Mouse (Mus musculus): ENCODE results near the gene Fbrsl1. TPM values are rescaled to one million over a fixed set of nuclear protein-coding genes. Genes with fewer than 3 reads are reported as not detected.

Gene Fbrsl1
- polyA plus RNA-seq, 1 experiment, result 11.5 TPM

DNA sequence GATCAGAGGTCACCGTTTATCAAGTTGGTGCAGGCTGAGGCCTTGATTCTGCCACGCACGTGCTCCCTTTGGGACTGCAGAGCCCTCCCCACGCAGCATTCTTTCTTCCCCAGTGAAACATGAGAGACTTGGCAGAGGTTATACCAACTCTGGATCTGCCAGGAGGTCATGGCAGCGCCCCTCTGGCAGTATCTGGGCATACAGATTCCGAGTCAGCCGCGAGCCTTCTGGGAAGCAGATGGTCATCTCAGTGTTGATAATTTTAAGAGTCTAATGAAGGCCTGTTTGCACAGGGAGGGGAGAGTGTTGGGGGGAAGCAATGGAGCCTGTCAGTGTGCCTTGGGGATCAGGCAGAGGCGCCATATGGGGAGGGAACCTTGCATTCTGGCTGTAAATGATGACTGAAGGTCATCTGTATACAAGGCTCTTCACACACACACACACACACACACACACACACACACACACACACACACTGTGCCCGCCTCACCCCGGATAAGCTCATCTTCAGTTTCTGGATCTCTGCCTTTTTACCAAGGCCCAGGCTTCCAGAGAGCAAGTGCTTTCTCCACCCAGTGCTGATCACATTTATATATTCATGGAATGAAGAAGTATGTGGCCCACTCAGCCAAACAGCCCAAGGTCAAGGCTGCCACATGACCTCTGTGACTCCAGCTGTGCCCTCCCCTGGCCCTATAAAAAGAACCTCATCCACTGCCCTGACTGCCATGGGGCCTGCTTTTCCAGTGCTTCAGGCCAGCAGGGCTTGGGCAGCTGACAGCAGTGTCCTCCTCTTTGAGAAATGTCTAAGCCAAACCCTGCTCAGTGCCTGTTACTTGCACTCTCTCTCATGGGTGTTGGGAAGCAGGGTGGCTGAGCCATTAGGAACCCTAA lies 18.5 kb upstream of the Fbrsl1 start:
- no peaks in the 10 kb centered on the region for H3K9me3 ChIP-seq (ENCODE audit: control insufficient read depth, low read length)
- TF ChIP-seq GATA1 (IDR thresholded peaks at IDR 0.05; ENCODE audit: low read length) (no peak), TAL1 (IDR thresholded peaks at IDR 0.05; ENCODE audit: low read length) (no peak)
- H3K4me3 ChIP-seq (replicated peaks), result no peak overlapping the region
- H3K36me3 ChIP-seq (ENCODE audit: control insufficient read depth), result no peaks in the 10 kb centered on the region
- H3K4me1 ChIP-seq (ENCODE audit: control insufficient read depth), result no peaks in the 10 kb centered on the region
- no peaks in the 10 kb centered on the region; the same call in 1 of the 2 replicates for H3K27me3 ChIP-seq (ENCODE audit: control insufficient read depth)

DNA sequence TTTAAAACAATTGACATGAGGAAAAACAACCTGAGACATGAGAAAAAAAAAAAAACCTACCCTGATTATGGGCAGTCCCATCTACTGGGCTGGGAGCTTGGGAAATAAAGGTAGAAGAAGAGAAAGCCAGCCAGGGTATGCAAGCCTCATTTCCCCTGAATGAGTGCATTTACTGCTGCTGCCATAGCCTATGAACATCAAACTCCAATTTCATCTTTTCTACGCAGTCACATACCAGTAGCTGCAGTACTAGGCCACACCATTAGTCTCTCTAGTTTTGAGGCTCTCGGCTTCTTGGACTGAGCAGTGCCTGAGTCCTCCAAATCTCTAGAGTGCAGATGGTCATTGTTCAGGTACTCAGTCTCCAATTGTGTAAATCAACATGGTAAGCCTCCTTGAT lies 14.3 kb upstream of the Fbrsl1 start:
- Histone ChIP-seq H3K9me3 (ENCODE audit: control insufficient read depth, low read length) (no peaks in the 10 kb centered on the region), H3K27me3 (ENCODE audit: control insufficient read depth) (no peaks in the 10 kb centered on the region; the same call in 1 of the 2 replicates), H3K4me1 (ENCODE audit: control insufficient read depth) (no peaks in the 10 kb centered on the region), H3K4me3 (replicated peaks) (no peak overlapping the region), H3K36me3 (ENCODE audit: control insufficient read depth) (no peaks in the 10 kb centered on the region)
- TF ChIP-seq TAL1 (IDR thresholded peaks at IDR 0.05; ENCODE audit: low read length) (no peak), GATA1 (IDR thresholded peaks at IDR 0.05; ENCODE audit: low read length) (no peak)

GRCm38 (mm10) chr5:110458936-110459335 lies 10.6 kb upstream of the Fbrsl1 start:
- no peaks in the 10 kb centered on the region for H3K9me3 ChIP-seq (ENCODE audit: control insufficient read depth, low read length)
- no peak for TF ChIP-seq TAL1 (IDR thresholded peaks at IDR 0.05; ENCODE audit: low read length)
- H3K27me3 ChIP-seq (ENCODE audit: control insufficient read depth), result no peaks in the 10 kb centered on the region; the same call in 1 of the 2 replicates
- no peaks in the 10 kb centered on the region for H3K4me1 ChIP-seq (ENCODE audit: control insufficient read depth)
- H3K4me3 ChIP-seq (replicated peaks), result no peak overlapping the region
- H3K36me3 ChIP-seq (ENCODE audit: control insufficient read depth), result no peaks in the 10 kb centered on the region

DNA sequence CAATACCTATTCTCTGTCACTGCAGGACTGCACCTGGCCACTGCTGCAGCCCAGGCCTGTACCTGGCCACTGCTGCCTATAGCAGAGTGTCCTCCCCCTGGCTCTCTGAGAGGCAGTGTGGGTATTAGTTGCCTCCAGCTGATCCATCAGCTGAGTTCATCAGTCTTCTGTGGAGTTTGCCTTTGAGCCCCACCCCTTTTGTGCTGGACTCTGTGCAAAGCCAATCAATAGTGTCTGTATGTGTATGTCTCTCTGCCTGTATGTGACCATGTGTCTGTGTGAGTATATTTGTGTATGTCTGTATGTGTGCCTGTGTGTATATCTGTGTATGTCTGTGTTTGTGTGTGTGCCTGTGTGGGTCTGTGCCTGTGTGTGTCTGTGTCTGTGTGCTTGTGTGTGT lies 7.0 kb upstream of the Fbrsl1 start:
- Histone ChIP-seq H3K36me3 (ENCODE audit: control insufficient read depth) (no peaks in the 10 kb centered on the region), H3K9me3 (ENCODE audit: control insufficient read depth, low read length) (no peaks in the 10 kb centered on the region), H3K4me1 (ENCODE audit: control insufficient read depth) (no peaks in the 10 kb centered on the region), H3K4me3 (replicated peaks) (no peak overlapping the region), H3K27me3 (ENCODE audit: control insufficient read depth) (no peaks in the 10 kb centered on the region)
- TF ChIP-seq TAL1 (IDR thresholded peaks at IDR 0.05; ENCODE audit: low read length) (no peak), GATA1 (IDR thresholded peaks at IDR 0.05; ENCODE audit: low read length) (no peak)

DNA sequence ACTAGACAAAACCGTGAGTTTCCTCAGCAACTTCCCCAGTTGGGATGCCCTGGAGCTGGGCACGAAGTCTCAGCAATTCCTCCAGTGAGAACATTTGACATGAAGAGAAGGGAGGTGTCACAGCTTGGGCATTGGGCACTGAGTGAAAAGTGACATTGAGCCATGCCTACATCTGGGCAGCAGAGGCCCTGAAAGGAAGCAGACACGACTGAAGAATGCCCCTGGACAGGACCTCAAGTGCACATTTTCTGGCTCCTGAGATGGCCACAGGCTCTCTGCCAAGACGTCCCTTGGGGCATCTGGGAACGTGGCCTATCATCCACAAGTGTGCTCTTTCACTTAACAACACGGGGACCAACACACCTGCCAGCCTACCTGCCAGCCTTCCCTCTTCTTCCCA lies 991 bp upstream of the Fbrsl1 start:
- Histone ChIP-seq H3K27me3 (ENCODE audit: control insufficient read depth) (peaks cover 2% of the 10 kb centered on the region; the same call in 1 of the 2 replicates), H3K4me3 (replicated peaks) (peak overlapping the region; percentile 99), H3K36me3 (ENCODE audit: control insufficient read depth) (peaks cover 15% of the 10 kb centered on the region), H3K9me3 (ENCODE audit: control insufficient read depth, low read length) (no peaks in the 10 kb centered on the region), H3K4me1 (ENCODE audit: control insufficient read depth) (peaks cover 45% of the 10 kb centered on the region)
- TF ChIP-seq GATA1 (IDR thresholded peaks at IDR 0.05; ENCODE audit: low read length) (no peak), TAL1 (IDR thresholded peaks at IDR 0.05; ENCODE audit: low read length) (no peak)

- no peak for TF ChIP-seq GATA1 (IDR thresholded peaks at IDR 0.05; ENCODE audit: low read length)
- no peak for TF ChIP-seq TAL1 (IDR thresholded peaks at IDR 0.05; ENCODE audit: low read length)
Measured at GRCm38 (mm10) chr5:110447720-110448435, 425 bp downstream of the Fbrsl1 start.

GRCm38 (mm10) chr5:110444509-110444908 lies 3.8 kb downstream of the Fbrsl1 start:
- H3K4me1 ChIP-seq (ENCODE audit: control insufficient read depth), result peaks cover 57% of the 10 kb centered on the region
- no peaks in the 10 kb centered on the region for H3K9me3 ChIP-seq (ENCODE audit: control insufficient read depth, low read length)
- H3K27me3 ChIP-seq (ENCODE audit: control insufficient read depth), result peaks cover 2% of the 10 kb centered on the region; the same call in 1 of the 2 replicates
- no peak overlapping the region for H3K4me3 ChIP-seq (replicated peaks)
- H3K36me3 ChIP-seq (ENCODE audit: control insufficient read depth), result peaks cover 43% of the 10 kb centered on the region
- TF ChIP-seq GATA1 (IDR thresholded peaks at IDR 0.05; ENCODE audit: low read length) (no peak), TAL1 (IDR thresholded peaks at IDR 0.05; ENCODE audit: low read length) (no peak)

More at GRCm38 (mm10) chr5:110447720-110448435, 425 bp downstream of the Fbrsl1 start:
- Histone ChIP-seq H3K4me1 (ENCODE audit: control insufficient read depth) (peaks cover 53% of the 10 kb centered on the region), H3K27me3 (ENCODE audit: control insufficient read depth) (peaks cover 2% of the 10 kb centered on the region; the same call in 1 of the 2 replicates), H3K36me3 (ENCODE audit: control insufficient read depth) (peaks cover 25% of the 10 kb centered on the region), H3K4me3 (replicated peaks) (peak overlapping the region; percentile 99), H3K9me3 (ENCODE audit: control insufficient read depth, low read length) (no peaks in the 10 kb centered on the region)

DNA sequence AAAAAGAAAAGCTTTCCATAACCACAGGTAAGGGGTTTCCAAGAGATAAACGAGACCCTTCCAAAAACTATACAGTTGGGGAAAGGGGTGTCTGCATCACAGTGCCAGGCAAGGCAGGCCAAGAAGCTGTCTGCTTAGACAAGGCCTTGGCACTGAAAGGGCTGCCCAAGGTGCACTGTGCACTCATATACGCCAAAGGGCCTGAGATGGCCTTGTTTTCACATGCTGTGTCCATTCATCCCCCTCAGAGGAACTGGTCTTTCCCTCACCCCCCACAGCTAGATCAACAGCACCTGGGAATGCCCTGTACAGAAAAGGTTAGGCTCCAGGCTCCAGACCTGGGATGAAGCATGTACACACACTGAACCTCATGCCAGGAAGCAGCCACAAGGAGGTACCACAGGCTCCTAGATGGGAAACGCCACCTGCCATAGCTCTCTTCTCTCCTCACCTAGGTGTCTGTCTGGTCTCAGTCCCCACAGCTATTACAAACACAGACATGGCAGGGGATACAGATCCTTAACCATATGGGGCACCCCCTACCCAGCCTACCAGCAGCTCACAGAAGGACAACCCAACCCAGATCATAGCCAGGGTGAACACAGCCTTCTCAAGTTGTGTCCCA lies 5.2 kb downstream of the Fbrsl1 start:
- Histone ChIP-seq H3K9me3 (ENCODE audit: control insufficient read depth, low read length) (no peaks in the 10 kb centered on the region), H3K36me3 (ENCODE audit: control insufficient read depth) (peaks cover 43% of the 10 kb centered on the region), H3K4me3 (replicated peaks) (no peak overlapping the region), H3K4me1 (ENCODE audit: control insufficient read depth) (peaks cover 43% of the 10 kb centered on the region), H3K27me3 (ENCODE audit: control insufficient read depth) (no peaks in the 10 kb centered on the region)
- no peak for TF ChIP-seq GATA1 (IDR thresholded peaks at IDR 0.05; ENCODE audit: low read length)
- no peak for TF ChIP-seq TAL1 (IDR thresholded peaks at IDR 0.05; ENCODE audit: low read length)
